Mouse (Mus musculus) embryonic facial prominence, embryonic 12.5 days (tissue): ENCODE measurements around the gene Rgma. TPM values are rescaled to one million over a fixed set of nuclear protein-coding genes. Genes with fewer than 3 reads are reported as not detected.

ENCODE experiments used
- ATAC-seq: fragments of 200-750 bp; cut with Nextera tagmentation; 2 replicates; pipeline ENCODE4 v1.8.0; 2017; ENCODE audit not compliant: insufficient number of reproducible peaks, insufficient read depth, low FRiP score, low TSS enrichment
- H3K27ac ChIP-seq: fragments of 300-500 bp; sonication (generic); 2 replicates; pipeline ENCODE4 v1.5.1; 2016; ENCODE audit warnings: mild to moderate bottlenecking
- H3K27me3 ChIP-seq: fragments of 300-500 bp; sonication (generic); 2 replicates; pipeline ENCODE4 v1.6.1; 2016; ENCODE audit warnings: mild to moderate bottlenecking, moderate library complexity
- H3K36me3 ChIP-seq: fragments of 300-500 bp; sonication (generic); 2 replicates; pipeline ENCODE4 v1.6.1; 2016; ENCODE audit warnings: mild to moderate bottlenecking
- H3K4me1 ChIP-seq: fragments of 300-500 bp; sonication (generic); 2 replicates; pipeline ENCODE4 v1.6.1; 2016
- H3K4me2 ChIP-seq: fragments of 300-500 bp; sonication (generic); replicated peaks from 2 replicates; pipeline ENCODE4 v1.6.1; 2016; ENCODE audit warnings: mild to moderate bottlenecking, moderate library complexity
- H3K4me3 ChIP-seq: fragments of 300-500 bp; sonication (generic); 2 replicates; pipeline ENCODE4 v1.5.1; 2016; ENCODE audit warnings: mild to moderate bottlenecking
- H3K9ac ChIP-seq: fragments of 300-500 bp; sonication (generic); 2 replicates; pipeline ENCODE4 v1.6.1; 2016; ENCODE audit warnings: mild to moderate bottlenecking, moderate library complexity
- H3K9me3 ChIP-seq: fragments of 300-500 bp; sonication (generic); 2 replicates; pipeline ENCODE4 v1.6.1; 2016; ENCODE audit warnings: mild to moderate bottlenecking, moderate library complexity
- WGBS: fragments of 180-500 bp; shearing (Covaris S2); methylation state at CpG from one replicate; pipeline ENCODE4 v1.1.7; 2016; 5-methylcytosine and 5-hydroxymethylcytosine counted together
- polyA plus RNA-seq: library from polyadenylated mRNA; unstranded; fragments of >200 nt; fragmentation: Nextera tagmentation; extraction: Ambion mirVana; gene quantifications from 2 replicates; pipeline ENCODE4 v1.2.1, GENCODE M21; 2016

Rgma gene
- polyA plus RNA-seq, 1 experiment from 2014 or later = 24.3 TPM

DNA sequence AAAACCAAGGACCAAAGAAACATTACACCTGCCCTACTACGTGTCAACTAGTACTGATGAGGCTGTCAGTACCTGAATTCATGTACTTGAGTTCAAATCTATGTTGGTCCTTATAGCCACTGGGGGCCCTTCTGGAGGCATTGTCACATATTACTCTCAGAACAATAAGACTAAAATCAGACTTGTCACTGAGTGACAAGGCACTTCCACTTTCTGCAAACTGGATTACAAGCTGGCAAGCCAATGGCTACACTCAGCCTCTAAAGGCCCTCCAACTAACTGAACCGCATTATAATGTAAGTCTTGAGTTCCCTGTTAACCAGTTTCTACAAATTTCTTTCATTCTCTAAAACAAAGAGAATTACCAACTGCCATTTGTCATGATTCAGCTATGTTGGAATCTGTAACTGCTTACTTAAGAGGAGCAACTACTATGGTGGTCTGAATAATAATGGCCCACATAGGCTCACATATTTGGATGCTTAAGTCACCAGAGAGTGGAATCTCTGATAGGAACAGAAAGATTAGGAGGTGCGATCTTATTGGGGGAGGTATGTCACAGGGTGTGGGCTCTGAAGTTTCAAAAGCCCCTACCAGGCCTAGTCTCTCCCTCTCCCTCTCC is 77.0 kb downstream of the Rgma start:
- no peaks in the 10 kb centered on the region for H3K27me3 ChIP-seq
- WGBS = 93% methylated on average over 3 of the region's 3 CpGs

GRCm38 (mm10) chr7:73454113-73454512 is 78.8 kb downstream of the Rgma start:
- H3K4me3 ChIP-seq = no peak overlapping the region
- no peaks in the 10 kb centered on the region for H3K27me3 ChIP-seq
- no peak overlapping the region for H3K4me2 ChIP-seq
- H3K36me3 ChIP-seq = peaks cover 82% of the 10 kb centered on the region
- WGBS = 91% methylated on average over 12 of the region's 12 CpGs
- H3K4me1 ChIP-seq = no peaks in the 10 kb centered on the region
- H3K27ac ChIP-seq = no peak overlapping the region
- H3K9me3 ChIP-seq = no peaks in the 10 kb centered on the region
- no peak for ATAC-seq
- no peak overlapping the region for H3K9ac ChIP-seq

More for the DNA sequence above, 77.0 kb downstream of the Rgma start:
- Histone ChIP-seq H3K36me3 (peaks cover 87% of the 10 kb centered on the region), H3K4me3 (no peak overlapping the region), H3K9ac (no peak overlapping the region), H3K4me1 (no peaks in the 10 kb centered on the region), H3K9me3 (no peaks in the 10 kb centered on the region), H3K27ac (no peak overlapping the region), H3K4me2 (no peak overlapping the region)
- no peak for ATAC-seq

- Histone ChIP-seq H3K9me3 (no peaks in the 10 kb centered on the region), H3K4me1 (no peaks in the 10 kb centered on the region), H3K9ac (no peak overlapping the region), H3K27ac (no peak overlapping the region), H3K27me3 (no peaks in the 10 kb centered on the region), H3K36me3 (peaks cover 84% of the 10 kb centered on the region), H3K4me2 (no peak overlapping the region), H3K4me3 (no peak overlapping the region)
- no peak for ATAC-seq
- WGBS = 82% methylated on average over 2 of the region's 2 CpGs
Observed at GRCm38 (mm10) chr7:73463546-73463945, 88.2 kb downstream of the Rgma start.

- H3K4me3 ChIP-seq = no peak overlapping the region
- H3K9ac ChIP-seq = no peak overlapping the region
- H3K27me3 ChIP-seq = no peaks in the 10 kb centered on the region
- no peak overlapping the region for H3K27ac ChIP-seq
- H3K4me1 ChIP-seq = no peaks in the 10 kb centered on the region
- no peaks in the 10 kb centered on the region for H3K9me3 ChIP-seq
- WGBS = 97% methylated on average over 3 of the region's 3 CpGs
- no peak overlapping the region for H3K4me2 ChIP-seq
- H3K36me3 ChIP-seq = peaks cover 84% of the 10 kb centered on the region
- ATAC-seq = no peak
Observed at GRCm38 (mm10) chr7:73467741-73468140, 92.4 kb downstream of the Rgma start.

Other genes starting within 250 kb of the Rgma start
- gene Chd2, start 166.3 kb downstream of the Rgma start, polyA plus RNA-seq = 57.9 and 65.0 TPM in 2 replicates